Mouse (Mus musculus) neural tube, embryonic 15.5 days (tissue): ENCODE data around the gene Zfp810. TPM values are rescaled to one million over a fixed set of nuclear protein-coding genes. Genes with fewer than 3 reads are reported as not detected.

Source experiments
- polyA plus RNA-seq: library from polyadenylated mRNA; unstranded; fragments of >200 nt; fragmentation: Nextera tagmentation; extraction: Ambion mirVana; gene quantifications from 2 replicates; pipeline ENCODE4 v1.2.1, GENCODE M21; 2015

The Zfp810 gene
- polyA plus RNA-seq, 1 experiment from 2014 or later, result 27.0 TPM

Other genes with a start within 250 kb of the Zfp810 start
- gene Gm49318, start 236.4 kb downstream of the Zfp810 start, polyA plus RNA-seq, result not detected in 2 replicates
- 17.3 and 18.6 TPM in 2 replicates for gene Zfp653, start 236.3 kb downstream of the Zfp810 start, polyA plus RNA-seq
- gene Ecsit, start 222.2 kb downstream of the Zfp810 start, polyA plus RNA-seq, result 63.9 and 65.5 TPM in 2 replicates
- gene Cnn1, start 208.4 kb downstream of the Zfp810 start, polyA plus RNA-seq, result 0.84 and 34.2 TPM in 2 replicates
- gene Elof1, start 190.5 kb downstream of the Zfp810 start, polyA plus RNA-seq, result 183 and 193 TPM in 2 replicates
- gene Acp5, start 171.9 kb downstream of the Zfp810 start, polyA plus RNA-seq, result 1.0 and 7.1 TPM in 2 replicates
- 92.5 and 97.0 TPM in 2 replicates for gene Pigyl, start 150.8 kb downstream of the Zfp810 start, polyA plus RNA-seq
- gene Zfp872, start 119.6 kb downstream of the Zfp810 start, polyA plus RNA-seq, result 0.42 and 0.58 TPM in 2 replicates
- gene Zfp809, start 81.9 kb downstream of the Zfp810 start, polyA plus RNA-seq, result 8.8 and 14.0 TPM in 2 replicates
- 6.8 and 7.6 TPM in 2 replicates for gene Zfp599, start 47.8 kb downstream of the Zfp810 start, polyA plus RNA-seq
- 3.7 and 11.2 TPM in 2 replicates for gene Anln, start 81.5 kb upstream of the Zfp810 start, polyA plus RNA-seq
- 14.8 and 15.0 TPM in 2 replicates for gene 9530077C05Rik, start 103.9 kb upstream of the Zfp810 start, polyA plus RNA-seq
- not detected in 2 replicates for gene Gm17545, start 146.6 kb upstream of the Zfp810 start, polyA plus RNA-seq
- 72.1 and 78.8 TPM in 2 replicates for gene Rp9, start 162.1 kb upstream of the Zfp810 start, polyA plus RNA-seq
- gene Bbs9, start 168.1 kb upstream of the Zfp810 start, polyA plus RNA-seq, result 16.4 and 17.4 TPM in 2 replicates